Mouse (Mus musculus): ENCODE results near the gene Galns. TPM values are rescaled to one million over a fixed set of nuclear protein-coding genes. Genes with fewer than 3 reads are reported as not detected.

The Galns gene
- 21.7 and 31.5 TPM in 2 replicates for total RNA-seq (2014; fragmentation: Nextera tagmentation)
- 3.8 and 8.2 TPM in 2 replicates for total RNA-seq (2017)

DNA sequence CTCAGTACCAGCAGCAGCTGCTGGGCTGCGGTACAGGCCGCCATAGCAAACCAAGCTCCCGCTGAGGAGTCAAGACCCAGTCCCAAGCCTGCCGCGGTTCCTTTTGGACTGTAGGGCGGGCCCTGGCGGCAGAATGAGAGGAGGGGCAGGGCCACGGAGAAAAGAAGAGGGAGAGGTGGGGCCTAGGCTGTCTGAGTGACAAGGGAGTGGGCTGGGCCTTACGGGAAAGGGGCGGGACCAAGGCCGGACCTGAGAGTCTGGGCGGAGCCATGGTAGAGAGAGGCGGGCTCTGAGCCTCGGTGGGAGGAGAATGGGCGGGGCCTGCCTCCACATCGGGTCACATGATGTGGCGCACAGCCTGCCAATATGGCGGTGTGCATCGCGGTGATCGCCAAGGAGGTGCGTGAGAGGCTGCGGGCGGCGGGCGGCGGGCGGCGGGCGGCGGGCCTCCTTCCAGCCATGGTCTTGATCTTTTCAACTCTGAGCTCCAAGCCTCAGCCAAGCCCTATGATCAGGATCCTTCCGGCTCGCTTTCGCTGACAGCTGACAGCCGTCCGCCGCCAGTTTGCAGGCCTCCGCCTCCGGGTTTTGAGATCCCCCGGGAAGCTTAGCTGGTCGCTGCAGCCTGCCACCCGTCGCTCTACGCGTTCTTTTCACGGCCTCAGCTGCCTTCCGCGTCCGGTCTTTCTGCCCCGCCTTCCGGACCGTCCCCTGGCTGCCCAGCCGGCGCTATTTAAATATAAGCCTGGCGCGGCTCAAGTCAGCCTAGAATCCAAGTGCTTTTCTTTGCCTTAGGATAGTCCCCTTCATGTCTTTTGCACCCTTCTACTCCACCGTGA, at the start of gene Galns, which contains the start of gene Trappc2l:
TSS of gene Galns (minus strand) at position 169 of the 839 bp plus-strand sequence.
TSS of gene Trappc2l (plus strand) at position 346 of the 839 bp plus-strand sequence.
- peak; percentile 97 for ATAC-seq (replicated peaks; ENCODE audit: low FRiP score, low TSS enrichment, poor library complexity, severe bottlenecking)

DNA sequence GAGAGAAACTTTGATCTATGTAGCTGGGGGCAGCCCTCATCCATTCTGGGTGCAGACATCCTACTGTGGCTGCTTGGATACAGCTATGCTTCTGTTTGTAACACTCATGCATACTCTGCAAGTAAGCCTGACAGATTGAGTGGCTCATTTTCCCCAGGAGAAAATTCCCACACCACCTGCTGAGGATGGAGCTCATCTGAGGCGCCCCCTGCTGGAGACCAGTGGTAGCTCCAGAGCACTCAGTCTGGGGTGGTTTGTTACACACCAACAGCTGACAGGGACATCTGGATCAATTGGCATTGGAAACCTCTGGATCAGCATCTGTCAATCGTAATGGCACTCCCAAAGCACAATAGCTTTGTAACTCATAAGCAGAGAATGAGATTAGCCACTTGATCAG, 48.8 kb upstream of the Galns start:
- ATAC-seq (replicated peaks; ENCODE audit: low FRiP score, low TSS enrichment, poor library complexity, severe bottlenecking) = no peak

DNA sequence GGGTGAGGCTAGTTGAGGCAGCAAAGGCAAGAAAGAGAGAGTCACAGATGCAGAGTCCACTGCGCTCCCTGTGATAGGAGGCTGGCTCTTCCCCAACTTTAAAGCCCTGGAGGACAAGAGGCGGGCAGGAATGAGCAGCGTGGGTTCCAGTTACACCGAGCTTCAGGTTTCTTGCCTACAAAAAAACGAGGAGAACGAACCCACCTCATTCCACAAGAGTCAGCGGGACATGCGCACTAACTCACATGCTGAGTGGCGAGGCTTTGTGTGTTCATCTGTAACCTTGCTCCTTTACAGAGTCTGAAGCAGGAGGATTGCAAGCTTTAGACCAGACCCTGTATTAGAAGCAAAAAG, 47.5 kb upstream of the Galns start:
- ATAC-seq (replicated peaks; ENCODE audit: low FRiP score, low TSS enrichment, poor library complexity, severe bottlenecking) = no peak

DNA sequence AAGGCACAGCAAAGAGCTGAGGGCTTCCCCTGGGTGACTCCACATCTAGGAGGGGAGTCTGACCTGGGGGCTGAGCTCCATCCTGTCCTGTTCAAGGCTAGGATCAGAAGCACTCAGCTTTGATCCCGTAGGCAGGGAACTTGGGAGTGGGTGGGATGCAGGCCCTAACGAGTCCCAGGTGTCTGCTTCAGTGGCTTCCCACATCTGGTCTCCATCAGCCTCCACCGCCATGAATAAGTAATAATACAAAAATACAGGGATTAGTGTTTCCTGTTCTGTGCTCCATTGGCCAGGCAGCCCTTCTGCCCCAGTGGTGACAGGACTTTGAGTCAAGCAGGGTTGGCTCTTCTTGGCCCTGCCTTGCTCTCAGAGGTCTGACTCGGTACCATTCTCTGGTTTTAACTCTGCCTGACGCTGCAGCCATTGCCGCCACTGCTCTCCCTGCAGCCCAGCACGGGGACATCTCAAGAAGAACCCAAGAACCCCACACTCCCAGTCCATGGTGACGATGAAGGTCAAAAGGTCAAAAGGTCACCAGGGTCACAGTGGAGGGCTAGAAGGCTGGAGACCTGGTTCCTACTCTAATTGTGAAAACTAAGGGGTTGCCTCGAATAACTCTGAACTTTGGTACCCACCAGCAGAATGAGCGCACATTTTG, 47.0 kb upstream of the Galns start:
- ATAC-seq (replicated peaks; ENCODE audit: low FRiP score, low TSS enrichment, poor library complexity, severe bottlenecking) = no peak

DNA sequence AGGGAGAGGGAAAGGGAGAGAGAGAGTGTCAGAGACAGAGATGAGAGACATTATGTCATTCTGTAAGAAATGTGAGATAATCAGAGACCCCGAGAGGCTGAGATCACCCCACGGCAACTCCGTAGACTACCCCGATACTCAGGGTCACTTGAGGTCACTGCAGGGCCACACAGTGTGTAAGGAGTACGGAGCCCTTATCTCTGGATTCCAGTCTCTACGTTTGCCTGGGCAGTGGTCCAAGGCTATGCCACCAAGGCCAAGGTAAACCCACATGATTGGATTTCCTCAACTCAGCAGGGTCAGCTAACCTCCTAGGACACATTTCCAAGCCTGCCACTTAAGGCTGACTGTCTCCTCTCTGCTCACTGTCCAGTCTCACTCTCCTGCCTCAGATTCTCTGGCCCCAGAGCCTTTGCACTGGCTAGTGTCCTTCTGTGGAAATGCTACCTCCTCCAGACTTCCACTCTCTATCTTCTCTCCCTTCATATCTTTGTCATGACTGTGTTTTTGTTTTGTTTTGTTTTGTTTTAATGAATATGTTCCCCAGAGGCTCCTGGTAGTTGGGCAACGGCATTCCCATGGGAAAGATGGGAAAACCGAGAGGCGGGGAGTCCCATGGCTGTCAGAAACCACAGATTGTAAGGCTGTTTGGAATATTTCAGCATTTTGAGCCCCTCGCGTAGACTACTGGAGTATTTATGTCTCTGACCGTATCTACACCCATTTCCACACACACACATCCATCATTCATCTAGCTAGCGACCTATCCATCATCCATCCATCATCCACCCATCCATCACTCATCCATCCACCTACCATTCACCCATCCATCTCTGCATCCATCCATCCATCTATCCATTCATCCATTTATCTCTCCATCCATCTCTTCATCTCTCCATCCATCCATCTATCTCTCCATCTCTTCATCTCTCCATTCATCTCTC, 45.1 kb upstream of the Galns start:
- ATAC-seq (replicated peaks; ENCODE audit: low FRiP score, low TSS enrichment, poor library complexity, severe bottlenecking) = peak; percentile 77

DNA sequence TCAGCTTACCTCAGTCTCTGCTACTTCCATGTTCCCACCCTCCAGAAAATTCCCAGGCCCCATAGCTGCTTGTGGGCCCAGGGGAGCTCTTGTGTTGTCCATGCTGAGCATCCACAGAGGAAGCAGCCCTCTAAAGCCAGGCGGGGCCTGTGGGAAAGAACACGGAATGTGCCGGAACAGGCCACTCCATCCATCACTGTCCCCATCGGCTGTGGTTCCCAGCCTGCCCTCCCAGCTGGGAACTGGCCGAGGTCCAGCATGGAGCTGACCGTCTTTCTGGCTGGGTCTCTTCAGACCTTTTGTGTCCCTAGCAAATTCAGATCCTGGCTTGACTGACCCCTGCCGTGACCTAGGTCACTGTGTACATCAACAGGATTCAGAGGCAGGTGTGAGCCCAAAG, 43.5 kb upstream of the Galns start:
- ATAC-seq (replicated peaks; ENCODE audit: low FRiP score, low TSS enrichment, poor library complexity, severe bottlenecking) = no peak

DNA sequence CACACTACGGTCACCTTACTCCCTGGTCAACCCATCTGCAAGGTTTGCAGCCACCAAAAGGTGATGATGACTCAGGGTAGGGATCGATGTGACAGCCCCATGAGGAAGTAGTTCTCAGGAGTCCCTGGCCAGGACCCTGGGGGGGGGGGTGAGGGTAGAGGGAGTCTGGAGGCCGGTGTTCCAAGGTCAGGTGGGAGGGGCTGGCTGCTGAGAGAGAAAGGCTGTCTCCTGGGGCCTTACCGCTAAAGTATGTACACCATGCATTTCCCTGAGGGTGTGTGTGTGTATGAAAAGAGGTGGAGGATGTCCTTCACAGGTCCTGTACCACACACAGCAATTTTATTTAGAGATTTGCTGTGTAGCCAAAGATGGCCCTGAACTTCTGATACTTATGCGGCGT, 41.4 kb upstream of the Galns start:
- no peak for ATAC-seq (replicated peaks; ENCODE audit: low FRiP score, low TSS enrichment, poor library complexity, severe bottlenecking)

DNA sequence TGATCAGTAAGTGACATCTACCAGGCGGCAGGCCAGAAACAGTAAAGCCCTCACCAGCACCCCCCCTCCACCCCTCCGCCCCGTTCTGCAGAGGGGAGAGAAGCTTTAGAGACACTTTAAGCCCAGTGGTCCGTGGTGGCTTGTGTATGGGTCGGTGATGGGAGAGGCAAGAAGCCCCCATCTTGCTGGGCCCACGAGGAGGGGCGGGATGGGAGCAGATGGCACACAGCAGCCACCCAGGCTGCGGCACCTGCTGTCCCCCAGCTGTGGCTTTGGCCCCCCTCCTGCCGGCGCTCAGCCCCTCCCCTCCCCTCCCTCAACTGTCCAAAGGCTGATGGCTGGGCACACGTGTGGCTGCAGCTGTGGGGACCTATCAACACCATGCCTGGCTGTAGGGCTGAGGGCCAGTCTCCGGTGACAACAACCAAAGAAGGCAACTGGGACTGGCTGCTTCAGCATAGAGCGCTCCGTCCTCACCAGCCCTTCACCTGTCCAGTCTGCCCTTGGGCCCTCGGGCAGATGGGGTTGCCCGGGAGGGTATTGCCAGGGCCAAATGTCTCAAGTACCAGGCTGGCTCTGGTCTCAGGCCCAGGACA, 40.2 kb upstream of the Galns start:
- ATAC-seq (replicated peaks; ENCODE audit: low FRiP score, low TSS enrichment, poor library complexity, severe bottlenecking) = no peak

DNA sequence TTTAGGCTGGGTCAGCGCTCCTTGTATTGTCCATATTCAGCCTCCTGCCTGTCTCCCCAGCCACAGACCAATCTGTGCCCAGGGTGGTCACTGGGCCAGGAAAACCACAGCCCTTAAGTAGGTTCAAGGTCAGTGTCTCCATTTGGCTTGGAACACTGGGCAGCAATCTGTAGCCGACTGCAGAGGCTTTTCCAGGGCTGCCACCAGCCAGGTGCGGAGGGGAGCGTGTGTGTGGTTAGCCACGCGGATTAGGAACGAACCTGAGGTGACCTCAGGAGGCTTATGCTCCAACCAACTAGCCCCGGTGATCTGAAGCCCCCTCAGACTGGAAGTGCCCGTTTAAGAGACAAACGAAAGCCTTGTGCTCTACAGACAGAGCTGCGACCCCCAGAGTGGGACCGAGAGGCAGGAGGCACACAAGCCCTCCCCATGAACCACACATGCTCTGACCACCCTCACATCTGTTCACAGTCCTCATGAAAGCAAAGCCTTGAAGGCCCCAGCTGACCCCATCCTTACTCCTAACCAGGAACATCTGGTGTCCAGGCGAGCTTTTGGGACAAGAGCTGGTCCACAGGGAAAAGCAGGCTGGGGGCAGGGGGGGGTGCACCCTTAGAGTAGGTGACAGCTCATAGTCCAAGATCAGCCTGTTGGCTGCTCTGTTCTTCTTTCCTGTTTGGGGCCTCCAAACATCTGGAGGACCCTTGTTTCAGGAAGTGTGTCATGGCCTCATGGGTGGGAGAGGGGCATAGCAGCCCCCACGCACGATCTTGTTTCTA, 37.1 kb upstream of the Galns start:
- no peak for ATAC-seq (replicated peaks; ENCODE audit: low FRiP score, low TSS enrichment, poor library complexity, severe bottlenecking)

DNA sequence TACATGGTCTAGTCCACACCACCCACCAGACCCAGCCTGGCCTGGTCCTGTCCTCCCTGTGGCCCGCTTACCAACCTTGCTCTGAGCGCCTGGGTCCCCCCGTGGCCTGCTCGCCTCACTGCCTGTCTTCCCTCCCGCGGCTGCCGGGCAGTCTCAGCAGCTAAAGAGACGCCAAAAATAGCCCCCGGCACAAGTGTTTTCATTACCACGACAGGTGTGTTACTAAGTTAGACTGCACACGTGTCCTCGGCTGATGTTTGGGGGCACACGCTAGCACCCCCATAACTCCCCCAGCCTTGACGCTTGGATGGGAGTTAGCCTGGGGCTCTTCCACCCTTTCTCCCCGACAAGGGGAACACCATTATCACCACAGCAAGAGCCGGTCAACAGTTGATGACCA, 35.1 kb upstream of the Galns start:
- no peak for ATAC-seq (replicated peaks; ENCODE audit: low FRiP score, low TSS enrichment, poor library complexity, severe bottlenecking)

DNA sequence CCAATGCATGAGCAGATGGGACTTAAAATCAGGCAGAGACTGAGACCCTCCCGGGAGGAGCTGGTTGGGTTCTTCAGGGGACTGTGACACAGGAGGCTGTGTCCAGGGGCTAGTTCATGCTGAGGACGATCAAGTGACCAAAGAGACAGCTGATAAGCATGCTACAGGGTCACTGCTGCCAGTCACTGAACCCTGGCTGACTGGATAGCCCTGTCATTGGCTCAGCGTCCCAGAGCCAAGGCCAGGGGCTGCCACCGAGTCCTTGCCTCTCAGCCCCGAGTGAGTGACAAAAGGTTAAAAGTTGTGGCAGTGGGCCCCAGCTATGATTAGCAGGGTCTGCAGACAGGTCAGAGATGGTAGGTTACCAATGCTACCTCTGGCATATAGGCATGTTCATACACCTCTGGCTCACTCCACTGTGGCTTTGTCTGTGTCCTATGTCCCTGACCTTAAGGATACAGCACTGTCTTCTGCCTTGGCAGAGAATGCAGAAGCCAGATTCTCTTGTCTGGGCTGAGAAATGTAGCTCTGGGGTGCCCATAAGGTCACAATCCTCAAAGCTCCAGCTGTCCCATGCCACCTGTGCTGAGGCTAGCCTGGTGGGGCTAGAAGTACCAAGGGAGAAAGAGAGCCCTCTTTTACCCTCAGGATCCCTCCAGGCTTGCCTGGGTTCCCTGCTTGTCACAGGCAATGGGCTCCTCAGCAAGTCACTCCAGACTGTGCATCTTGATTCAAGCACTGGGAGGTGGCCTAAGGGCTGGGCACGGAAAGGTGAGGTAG, 33.1 kb upstream of the Galns start:
- ATAC-seq (replicated peaks; ENCODE audit: low FRiP score, low TSS enrichment, poor library complexity, severe bottlenecking) = no peak

DNA sequence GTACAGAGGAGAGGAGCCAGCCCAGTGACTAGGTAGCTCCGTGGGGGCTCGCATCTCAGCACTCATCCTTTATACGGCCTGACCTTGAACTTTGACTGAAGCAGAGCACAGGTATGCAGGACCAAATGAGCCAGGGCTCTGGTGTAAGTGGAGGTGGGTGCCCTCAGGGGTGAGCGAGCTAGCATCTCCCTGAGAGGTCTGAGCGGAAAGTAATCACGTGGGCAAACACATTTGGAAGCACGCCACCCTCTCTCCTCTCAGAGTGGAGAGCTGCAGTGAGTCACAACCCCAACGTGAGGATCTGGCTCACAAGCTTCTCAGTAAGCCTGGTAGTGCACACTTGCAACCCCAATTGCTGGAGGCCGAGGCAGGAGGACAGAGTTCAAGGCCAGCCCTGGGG, 30.8 kb upstream of the Galns start:
- no peak for ATAC-seq (replicated peaks; ENCODE audit: low FRiP score, low TSS enrichment, poor library complexity, severe bottlenecking)

DNA sequence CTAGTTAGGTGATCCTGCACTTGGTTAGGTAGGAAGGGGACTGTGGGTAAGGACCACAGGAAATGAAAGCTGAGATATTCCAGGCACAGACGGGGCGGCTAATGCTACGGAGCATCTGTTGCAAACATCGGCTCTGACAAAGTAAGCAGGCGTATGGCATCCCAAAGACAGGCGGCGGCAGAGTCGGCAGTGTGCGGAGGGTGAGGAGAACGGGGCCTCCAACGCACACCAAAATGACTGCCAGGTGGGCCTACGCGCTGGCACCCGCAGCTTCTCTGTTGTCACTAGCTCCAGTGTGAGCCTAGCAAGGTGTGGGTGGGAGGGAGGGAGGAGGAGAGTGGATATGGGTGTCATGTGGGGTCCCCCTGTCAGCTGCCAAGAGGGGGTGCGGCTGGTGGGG, 30.1 kb upstream of the Galns start:
- no peak for ATAC-seq (replicated peaks; ENCODE audit: low FRiP score, low TSS enrichment, poor library complexity, severe bottlenecking)

DNA sequence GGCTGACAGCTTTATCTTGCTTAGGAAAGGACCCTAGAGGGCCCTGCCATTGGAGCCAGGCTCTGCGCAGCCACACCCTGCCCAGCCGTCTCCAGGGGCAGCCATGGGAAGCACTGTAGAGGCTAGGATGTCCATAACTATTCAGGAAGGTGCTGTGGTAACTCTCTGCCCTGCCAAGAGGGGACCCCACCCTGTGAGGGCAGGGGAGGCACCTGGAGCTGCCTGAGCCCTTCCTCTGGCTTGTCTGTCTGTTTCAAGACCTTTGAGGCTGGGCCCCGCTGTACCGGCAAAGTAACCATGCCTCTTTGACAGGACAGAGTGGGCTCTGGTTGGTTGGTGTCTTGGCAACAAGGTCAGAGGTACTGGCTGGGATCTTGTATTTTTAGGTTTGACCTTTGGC, 29.6 kb upstream of the Galns start:
- ATAC-seq (replicated peaks; ENCODE audit: low FRiP score, low TSS enrichment, poor library complexity, severe bottlenecking) = no peak

DNA sequence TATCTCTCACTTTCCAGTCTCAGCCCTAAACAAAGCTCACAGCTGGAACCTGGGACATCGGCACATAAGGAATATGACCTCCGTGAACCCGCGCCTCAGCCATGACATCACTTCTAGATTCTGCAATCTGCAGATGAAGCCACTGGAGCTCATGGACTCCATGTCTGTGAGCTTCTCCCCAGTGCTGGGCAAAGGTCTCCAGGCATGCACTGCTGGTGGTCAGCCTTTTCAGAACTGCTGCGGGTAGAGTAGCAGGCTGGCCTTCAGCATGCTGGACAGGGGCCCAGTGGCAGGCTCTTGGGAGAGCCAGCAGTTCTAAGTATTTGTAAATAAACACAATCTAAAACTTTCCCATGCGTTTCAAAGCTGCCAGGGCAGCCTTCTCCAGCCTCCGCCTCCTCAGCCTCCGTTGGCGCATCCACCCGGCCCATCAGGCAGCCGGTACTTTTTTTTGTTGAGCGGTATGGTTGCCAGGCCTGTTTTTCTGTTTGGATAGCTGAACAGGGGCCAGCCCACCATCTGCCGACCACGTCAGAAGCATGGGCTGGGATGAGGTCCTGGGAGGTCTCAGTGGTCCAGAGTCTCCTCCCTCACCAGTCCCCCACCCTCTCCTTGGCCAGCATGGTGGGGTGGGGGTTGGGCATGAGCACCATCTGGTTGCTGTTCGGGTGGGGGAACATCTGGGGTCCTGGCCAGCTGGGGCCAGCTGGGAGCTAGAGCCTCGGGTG, 28.4 kb upstream of the Galns start:
- ATAC-seq (replicated peaks; ENCODE audit: low FRiP score, low TSS enrichment, poor library complexity, severe bottlenecking) = no peak

DNA sequence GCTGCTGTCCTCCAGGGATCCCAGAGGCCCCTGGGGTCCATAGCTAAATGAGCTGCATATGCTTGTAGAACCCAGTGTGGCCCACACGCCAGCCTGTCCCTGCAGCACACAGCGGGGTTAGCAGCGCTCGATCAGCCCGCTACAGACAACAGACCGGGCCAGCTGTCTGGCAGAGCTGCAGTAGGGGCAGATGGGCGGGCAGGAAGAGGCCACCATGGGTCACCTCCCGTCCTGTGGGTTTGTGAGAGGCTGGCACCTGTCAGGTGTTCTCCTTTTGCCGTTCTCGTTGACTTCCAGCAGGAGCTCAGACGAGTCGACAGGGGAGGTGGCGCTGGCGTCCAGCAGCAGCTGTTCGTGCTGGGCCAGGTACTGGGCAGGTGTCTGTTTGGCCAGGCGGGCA, 27.3 kb upstream of the Galns start:
- ATAC-seq (replicated peaks; ENCODE audit: low FRiP score, low TSS enrichment, poor library complexity, severe bottlenecking) = no peak

DNA sequence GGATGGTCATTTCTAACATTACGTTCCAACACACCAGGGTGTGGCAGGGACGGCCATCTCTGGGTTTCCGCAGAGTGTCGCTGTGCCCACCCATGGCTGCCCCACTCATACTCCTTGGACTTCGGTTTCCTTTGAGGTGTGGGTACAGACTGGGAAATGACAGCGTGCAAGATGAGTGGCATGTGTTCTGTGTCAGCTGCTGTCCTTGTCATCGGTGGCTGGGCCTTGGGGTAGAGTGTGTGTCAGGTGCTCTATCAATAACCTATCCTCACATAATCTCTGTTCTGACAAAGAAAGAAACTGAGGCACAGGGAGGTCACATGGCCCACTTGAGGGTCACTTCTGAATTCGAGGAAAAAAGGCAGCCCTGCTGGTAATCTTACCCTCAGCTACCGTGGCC, 26.0 kb upstream of the Galns start:
- ATAC-seq (replicated peaks; ENCODE audit: low FRiP score, low TSS enrichment, poor library complexity, severe bottlenecking) = no peak

DNA sequence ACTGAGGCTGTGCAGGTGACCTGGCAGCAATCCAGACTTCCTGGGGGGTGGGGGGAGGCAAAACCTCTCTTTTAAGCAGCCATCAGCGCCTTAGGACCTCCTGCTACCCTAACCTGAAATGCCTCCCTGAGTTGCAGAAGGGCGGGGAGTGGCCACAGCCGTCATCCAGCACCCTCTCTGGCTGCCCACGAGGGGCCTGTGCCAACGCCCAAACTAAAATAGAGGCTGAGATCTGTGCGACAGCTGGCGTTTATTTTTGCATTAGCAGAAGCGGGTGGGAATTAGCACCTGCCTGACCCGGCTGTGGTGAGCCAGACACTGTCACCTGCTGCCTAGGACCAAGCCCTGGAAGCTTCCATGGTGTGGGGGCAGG, 25.5 kb upstream of the Galns start:
- ATAC-seq (replicated peaks; ENCODE audit: low FRiP score, low TSS enrichment, poor library complexity, severe bottlenecking) = no peak

All from megakaryocyte-erythroid progenitor cell, adult 5-6 weeks (primary cell).